19 mouse cellular contexts compared by ENCODE assay signal in genomic region chr7:82012472-82012871, GRCm38 (mm10). TPM values are rescaled to one million over a fixed set of nuclear protein-coding genes. Genes with fewer than 3 reads are reported as not detected.
DNase-seq lines count a peak whose midpoint lies in the region; ATAC-seq and TF ChIP-seq lines count a peak whose summit lies in the region.
"Had no signal": no experiment of that assay in that cellular context is flagged by ENCODE, and none has a peak within 500 bp of the region (broad histone marks: within the 10 kb centered on the region; RNA-seq: fewer than 3 reads in every experiment).

No protein-coding gene starts in this region.

- H3K9ac ChIP-seq in liver, postnatal 0 days (replicated peaks): no peak overlapping the region
- H3K9ac ChIP-seq in intestine, embryonic 15.5 days: no peak overlapping the region
- no peak overlapping the region for H3K9ac ChIP-seq in stomach, embryonic 15.5 days
- H3K9ac ChIP-seq: forebrain, postnatal 0 days; midbrain, embryonic 12.5 days; neural tube, embryonic 13.5 days had no signal

- H3K27me3 ChIP-seq in liver, postnatal 0 days (ENCODE audit: insufficient read depth, low read length): peaks cover 17% of the 10 kb centered on the region; the same call in 1 of the 2 replicates
- no peaks in the 10 kb centered on the region for H3K27me3 ChIP-seq in intestine, embryonic 15.5 days (replicated peaks)
- no peaks in the 10 kb centered on the region for H3K27me3 ChIP-seq in stomach, embryonic 15.5 days (replicated peaks)
- H3K27me3 ChIP-seq: Patski had no signal

- H3K4me2 ChIP-seq in liver, postnatal 0 days (ENCODE audit: low read depth, low read length): no peak overlapping the region
- H3K4me2 ChIP-seq in intestine, embryonic 15.5 days (replicated peaks): peak overlapping the region; percentile 31; the same call in 1 of the 2 replicates
- no peak overlapping the region; the same call in 1 of the 2 replicates for H3K4me2 ChIP-seq in stomach, embryonic 15.5 days
- H3K4me2 ChIP-seq: midbrain, embryonic 12.5 days; neural tube, embryonic 13.5 days had no signal

- H3K4me3 ChIP-seq in liver, postnatal 0 days (ENCODE audit: low read depth, low read length): no peak overlapping the region
- no peak overlapping the region for H3K4me3 ChIP-seq in intestine, embryonic 15.5 days (replicated peaks)
- H3K4me3 ChIP-seq in stomach, embryonic 15.5 days (replicated peaks): no peak overlapping the region
- H3K4me3 ChIP-seq: midbrain, embryonic 12.5 days; neural tube, embryonic 13.5 days had no signal

- H3K36me3 ChIP-seq in liver, postnatal 0 days (replicated peaks; ENCODE audit: insufficient read depth, low read length): no peaks in the 10 kb centered on the region
- H3K36me3 ChIP-seq in intestine, embryonic 15.5 days: no peaks in the 10 kb centered on the region
- H3K36me3 ChIP-seq in stomach, embryonic 15.5 days: no peaks in the 10 kb centered on the region
- H3K36me3 ChIP-seq: midbrain, embryonic 12.5 days; neural tube, embryonic 13.5 days had no signal

- WGBS in liver, postnatal 0 days (ENCODE audit: insufficient replicate concordance): 24% methylated on average over 13 of the region's 13 CpGs
- 11% methylated on average over 13 of the region's 13 CpGs for WGBS in intestine, embryonic 15.5 days
- 3% methylated on average over 13 of the region's 13 CpGs for WGBS in stomach, embryonic 15.5 days

- no peaks in the 10 kb centered on the region for H3K4me1 ChIP-seq in liver, postnatal 0 days (ENCODE audit: insufficient read depth)
- H3K4me1 ChIP-seq in intestine, embryonic 15.5 days (replicated peaks): peaks cover 9% of the 10 kb centered on the region
- H3K4me1 ChIP-seq in stomach, embryonic 15.5 days: peaks cover 13% of the 10 kb centered on the region

- no peak for ATAC-seq in liver, postnatal 0 days
- ATAC-seq in intestine, embryonic 15.5 days: peak; percentile 53
- peak; percentile 69; the same call in 1 of the 2 replicates for ATAC-seq in stomach, embryonic 15.5 days (ENCODE audit: insufficient read depth, low FRiP score, low read depth)
- ATAC-seq: forebrain, postnatal 0 days; lung, postnatal 0 days; Patski had no signal

- TF ChIP-seq EP300 in liver, postnatal 0 days (IDR thresholded peaks at IDR 0.05; ENCODE audit: low read depth): no peak

- peak; percentile 90 for DNase-seq in heart, adult 11 months
- DNase-seq in heart, postnatal 36 days: no peak
- DNase-seq in liver: peak; percentile 29
- DNase-seq in liver, postnatal 0 days: no peak
- no peak for DNase-seq in gastrocnemius, postnatal 25 days
- no peak for DNase-seq in right cerebral cortex, postnatal 10 days (ENCODE audit: low spot score in 2 of 2)
- DNase-seq: cerebellum, adult 9-10 months; forebrain, postnatal 0 days; gastrocnemius, postnatal 36 days; kidney, adult 18-20 months; right cerebral cortex, adult 18-20 months had no signal

- no peak for TF ChIP-seq CTCF in liver, postnatal 0 days (IDR thresholded peaks at IDR 0.05; ENCODE audit: low read depth)

- intact Hi-C loops in heart, postnatal 36 days (cut with DNase I): no loop called here

- H3K9me3 ChIP-seq in liver, postnatal 0 days (ENCODE audit: low read length): no peaks in the 10 kb centered on the region
- H3K9me3 ChIP-seq in intestine, embryonic 15.5 days: no peaks in the 10 kb centered on the region
- no peaks in the 10 kb centered on the region for H3K9me3 ChIP-seq in stomach, embryonic 15.5 days
- H3K9me3 ChIP-seq: midbrain, embryonic 12.5 days; neural tube, embryonic 13.5 days had no signal

- no peak overlapping the region for H3K27ac ChIP-seq in liver, postnatal 0 days (ENCODE audit: low read depth)
- 0 out of 2 replicates have a peak overlapping the region, but pooled peaks have one; percentile 27 for H3K27ac ChIP-seq in intestine, embryonic 15.5 days
- peak overlapping the region; percentile 61 for H3K27ac ChIP-seq in stomach, embryonic 15.5 days
- H3K27ac ChIP-seq: midbrain, embryonic 12.5 days; neural tube, embryonic 13.5 days had no signal

RNA-seq across cellular contexts. Expression of gene Bnc1, which starts 20.4 kb away (rescaled TPM):
- 1 to 10 TPM; 1.5 to 1.9 TPM for total RNA-seq in heart, postnatal 36 days (2021)
- 0.26 and 0.38 TPM in 2 replicates for polyA plus RNA-seq in liver, postnatal 0 days (2015; fragmentation: Nextera tagmentation; extraction: Ambion mirVana)
- 2.8 and 3.7 TPM in 2 replicates for polyA plus RNA-seq in intestine, embryonic 15.5 days (2015; fragmentation: Nextera tagmentation; extraction: Ambion mirVana)
- 3.8 and 4.0 TPM in 2 replicates for polyA plus RNA-seq in stomach, embryonic 15.5 days (2015; fragmentation: Nextera tagmentation; extraction: Ambion mirVana)
- total RNA-seq in gastrocnemius, postnatal 25 days (2021): under 1 TPM in 1 of 2 experiments, not detected in 1; 0.05 TPM
- total RNA-seq: forebrain, postnatal 0 days; gastrocnemius, postnatal 36 days; hematopoietic stem cell, adult 5-6 weeks; layer of hippocampus, postnatal 14 days had no signal
- polyA plus RNA-seq: forebrain, postnatal 0 days had no signal

Comparison
In these comparisons a context has a peak if more than half of its experiments do, and no peak if none do; other contexts are left out.
1. DNase-seq: peak in heart, adult 11 months (single experiment) and liver (single experiment); none in heart, postnatal 36 days (0 of 2), liver, postnatal 0 days (single experiment), gastrocnemius, postnatal 25 days (single experiment) and right cerebral cortex, postnatal 10 days (0 of 2).